Mouse (Mus musculus) lung, postnatal 36 days (tissue): Measurements from ENCODE around the gene Esp31.

Experiments used
- DNase-seq: peaks from one replicate; pipeline ENCODE4 v3.0.0; 2022; ENCODE audit warnings: mixed read lengths

Esp31 gene

GRCm38 (mm10) chr17:38639147-38639546 lies at the start of gene Esp31:
Gene Esp31, plus strand, starts transcription at chr17:38639447.
- DNase-seq: no peak
